Mouse (Mus musculus): ENCODE measurements at regions not wholly inside any gene's neighbourhood (a gene's known extent, or its start where the extent isn't known, plus 50 kb on each side); places are given as distances from the start of the nearest gene placed in this dataset.

DNA sequence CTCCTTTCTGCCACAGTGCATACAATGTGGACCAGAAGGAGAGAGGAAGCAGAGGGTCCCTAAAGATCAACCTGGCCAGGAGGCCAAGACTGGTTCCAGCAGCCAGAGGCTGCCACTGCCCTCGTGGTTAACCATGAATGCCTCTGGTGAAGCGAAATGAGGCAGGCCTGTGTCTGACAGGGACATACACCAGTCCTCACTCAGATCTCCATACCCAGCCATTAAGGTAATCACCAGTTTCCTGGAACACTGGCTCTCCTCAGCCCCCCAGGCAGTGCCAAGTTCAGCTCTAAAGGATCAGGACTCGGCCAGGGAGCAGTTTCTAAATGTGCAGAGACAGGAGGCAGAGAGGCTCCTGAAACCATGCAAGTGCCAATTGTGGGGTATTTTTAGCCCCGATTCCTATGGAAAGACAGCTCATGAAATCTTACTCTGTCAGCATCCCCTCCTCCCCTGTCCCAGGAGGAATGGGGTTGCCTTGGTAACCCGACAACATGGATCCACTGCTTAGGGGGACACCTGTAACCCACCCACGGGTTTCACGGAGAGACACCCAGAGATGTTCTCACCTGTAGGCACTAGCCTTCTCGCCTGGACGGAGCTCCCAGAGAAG, 103.6 kb downstream of the Ier5 start:
- no peak for DNase-seq (ENCODE audit: low spot score)

- no peak for DNase-seq (ENCODE audit: low spot score)
Observed at GRCm38 (mm10) chr1:154993927-154994856, 105.2 kb downstream of the Ier5 start.

DNA sequence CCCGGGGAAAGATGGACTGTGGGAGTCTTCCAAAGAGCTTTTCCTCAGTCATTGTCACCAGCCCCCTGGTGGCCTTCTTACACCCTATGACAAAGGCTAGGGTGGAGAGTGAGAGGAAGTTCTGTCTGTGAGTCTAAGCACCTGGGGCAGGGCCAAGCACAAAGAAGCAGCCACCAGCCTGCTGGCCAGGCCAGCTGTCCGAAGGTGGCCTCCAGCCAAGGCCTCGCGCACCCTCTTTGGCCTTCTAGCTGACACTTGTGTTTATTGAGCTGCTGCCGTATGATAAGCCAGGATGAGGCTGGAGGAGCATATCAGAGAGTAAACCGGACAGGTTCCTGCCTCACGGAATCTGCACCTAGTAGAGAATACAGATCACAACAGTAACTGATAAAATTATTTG, 99.0 kb upstream of the Cacna1e start:
- peak; percentile 71 for DNase-seq (ENCODE audit: low spot score)

DNA sequence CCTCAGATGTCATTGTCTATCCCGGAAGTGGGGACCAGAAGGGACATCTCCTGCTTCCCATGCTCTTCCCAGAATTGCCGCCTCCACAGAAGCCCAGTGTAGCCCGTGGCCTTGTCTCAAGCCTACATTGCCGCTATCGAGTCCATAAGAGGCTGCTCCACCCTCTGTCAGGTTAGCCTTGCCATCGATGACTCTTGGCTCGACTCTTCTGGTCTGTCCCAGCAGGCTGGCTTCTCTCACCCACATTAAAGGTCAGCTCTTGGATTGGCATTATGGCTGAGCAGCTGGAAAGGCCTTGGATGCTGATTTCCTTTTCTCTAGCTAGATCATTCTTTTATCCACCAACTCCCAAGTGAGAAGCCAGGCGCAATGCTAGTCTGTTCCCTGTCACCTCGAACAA, 98.5 kb upstream of the Cacna1e start:
- DNase-seq (ENCODE audit: low spot score), result peak; percentile 44

DNA sequence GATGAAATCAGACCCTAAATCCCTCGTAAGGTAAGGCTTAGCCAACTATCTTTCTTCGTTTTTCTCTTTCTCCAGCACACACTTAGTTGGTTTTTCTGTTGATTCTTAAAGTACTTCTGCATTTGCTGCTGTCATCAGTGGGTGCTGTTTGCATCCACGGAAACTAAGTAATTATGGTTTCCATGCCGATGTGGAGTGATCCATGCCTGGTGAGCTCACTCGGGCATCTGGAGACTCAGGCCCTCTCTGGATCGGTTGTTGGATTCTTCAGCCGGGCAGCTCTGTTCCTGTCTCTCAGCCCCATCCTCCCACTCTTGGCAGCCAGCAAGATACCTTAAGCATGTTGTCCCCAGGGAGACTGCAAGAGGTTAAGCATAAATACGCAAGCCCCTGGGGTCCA, 97.4 kb upstream of the Cacna1e start:
- DNase-seq (ENCODE audit: low spot score), result no peak

GRCm38 (mm10) chr1:154975732-154976131, 91.4 kb upstream of the Cacna1e start:
- no peak for DNase-seq (ENCODE audit: low spot score)

DNA sequence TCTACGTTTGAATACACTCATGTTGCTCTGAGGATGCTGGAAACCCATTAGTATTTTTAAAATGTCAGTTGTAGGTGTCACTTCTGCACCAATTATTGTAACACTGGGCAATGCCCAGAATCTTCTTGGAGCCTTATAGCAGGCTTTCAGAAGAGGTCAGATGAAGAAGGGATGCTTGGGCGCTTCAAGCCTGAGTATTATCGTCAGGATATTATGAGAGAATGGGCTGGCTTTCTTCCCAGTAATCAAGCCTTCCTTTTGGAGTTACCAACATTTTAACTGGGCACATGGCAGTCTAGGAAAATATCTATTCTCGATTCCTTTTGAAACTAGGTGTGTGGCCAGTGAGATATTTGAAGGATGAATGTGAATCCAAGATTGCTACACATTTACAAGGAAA, 77.0 kb upstream of the Cacna1e start:
- no peak for DNase-seq (ENCODE audit: low spot score)

- DNase-seq (ENCODE audit: low spot score), result no peak
Observed at GRCm38 (mm10) chr1:154956625-154957031, 72.3 kb upstream of the Cacna1e start.

DNA sequence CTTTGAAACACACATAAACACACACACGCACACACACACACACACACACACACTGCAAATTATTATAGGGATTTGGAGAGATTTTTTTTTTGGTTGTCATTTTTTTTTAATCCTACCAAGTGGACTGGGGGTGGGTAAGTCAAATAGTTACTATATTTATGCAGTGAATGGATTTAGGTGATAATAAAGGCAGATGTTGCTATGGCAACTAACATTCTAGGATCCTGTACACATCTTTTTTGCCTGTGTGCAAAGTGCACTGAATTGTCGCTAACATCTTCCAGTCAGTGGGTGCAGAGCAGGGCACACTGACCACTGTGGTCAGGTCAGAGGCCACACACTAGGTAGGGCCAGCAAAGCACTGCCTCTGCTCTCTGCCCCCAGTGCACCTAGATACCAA, 68.4 kb upstream of the Cacna1e start:
- no peak for DNase-seq (ENCODE audit: low spot score)
